Comparison of ENCODE assay signal across 7 mouse cellular contexts in genomic region chrX:74392535-74393443, GRCm38 (mm10). TPM values are rescaled to one million over a fixed set of nuclear protein-coding genes. Genes with fewer than 3 reads are reported as not detected.
DNase-seq lines count a peak whose midpoint lies in the region; ATAC-seq and TF ChIP-seq lines count a peak whose summit lies in the region.

Gene Fam3a, minus strand, starts transcription at chrX:74393272.
Gene Ikbkg, plus strand, starts transcription at chrX:74393290.

- peak within 1 kb of the TSS; percentile 78 for H3K9ac ChIP-seq in intestine, postnatal 0 days (ENCODE audit: low read depth, low read length)
- peak within 1 kb of the TSS; percentile 78 for H3K9ac ChIP-seq in midbrain, embryonic 13.5 days (replicated peaks)

- TF ChIP-seq CTCF in intestine, postnatal 0 days (IDR thresholded peaks at IDR 0.05; ENCODE audit: low read depth) = peak; percentile 80

- H3K36me3 ChIP-seq in intestine, postnatal 0 days (ENCODE audit: control insufficient read depth, insufficient read depth) = 0 out of 2 replicates have a peak, but pooled peaks cover 2% of the 10 kb centered on the region
- peaks cover 7% of the 10 kb centered on the region; the same call in 1 of the 2 replicates for H3K36me3 ChIP-seq in limb, embryonic 10.5 days
- no peaks in the 10 kb centered on the region for H3K36me3 ChIP-seq in midbrain, embryonic 13.5 days

- peak; percentile 99 for ATAC-seq in intestine, postnatal 0 days
- ATAC-seq in midbrain, embryonic 13.5 days = peak; percentile 100

- no peaks in the 10 kb centered on the region for H3K9me3 ChIP-seq in intestine, postnatal 0 days (ENCODE audit: control insufficient read depth)
- H3K9me3 ChIP-seq in limb, embryonic 10.5 days (replicated peaks) = no peaks in the 10 kb centered on the region
- no peaks in the 10 kb centered on the region; the same call in 1 of the 2 replicates for H3K9me3 ChIP-seq in midbrain, embryonic 13.5 days

- peak; percentile 81 for DNase-seq in adrenal gland, adult 8-10 months
- DNase-seq in embryo, embryonic 9.5 days (ENCODE audit: extremely low spot score) = peak; percentile 68
- DNase-seq in gastrocnemius, postnatal 4 days (ENCODE audit: low spot score in 2 of 2) = peak; percentile 61 to 72
- peak; percentile 73 for DNase-seq in limb, embryonic 10.5 days (ENCODE audit: low spot score)
- DNase-seq in spleen, adult 12 weeks (ENCODE audit: low spot score) = peak; percentile 73

- WGBS in intestine, postnatal 0 days = 17% methylated on average over 29 of the region's 30 CpGs
- WGBS in limb, embryonic 10.5 days = 17% methylated on average over 30 of the region's 30 CpGs
- 29% methylated on average over 30 of the region's 30 CpGs for WGBS in midbrain, embryonic 13.5 days

- peak within 1 kb of the TSS; percentile 86 for H3K27ac ChIP-seq in intestine, postnatal 0 days (ENCODE audit: low read depth, low read length)
- peak within 1 kb of the TSS; percentile 93 for H3K27ac ChIP-seq in limb, embryonic 10.5 days
- peak within 1 kb of the TSS; percentile 85 for H3K27ac ChIP-seq in midbrain, embryonic 13.5 days

- H3K4me1 ChIP-seq in intestine, postnatal 0 days (replicated peaks; ENCODE audit: control insufficient read depth, insufficient read depth, low read length) = no peaks in the 10 kb centered on the region
- H3K4me1 ChIP-seq in limb, embryonic 10.5 days = peaks cover 7% of the 10 kb centered on the region
- peaks cover 11% of the 10 kb centered on the region for H3K4me1 ChIP-seq in midbrain, embryonic 13.5 days (replicated peaks)

- no peaks in the 10 kb centered on the region for H3K27me3 ChIP-seq in intestine, postnatal 0 days (replicated peaks; ENCODE audit: control insufficient read depth, insufficient read depth, low read length)
- H3K27me3 ChIP-seq in limb, embryonic 10.5 days (ENCODE audit: low read depth, poor library complexity, severe bottlenecking) = peaks cover 12% of the 10 kb centered on the region; the same call in 1 of the 2 replicates
- no peaks in the 10 kb centered on the region for H3K27me3 ChIP-seq in midbrain, embryonic 13.5 days

- peak within 1 kb of the TSS; percentile 46 for H3K4me3 ChIP-seq in intestine, postnatal 0 days (ENCODE audit: low read depth, low read length)
- H3K4me3 ChIP-seq in limb, embryonic 10.5 days = peak within 1 kb of the TSS; percentile 60
- peak within 1 kb of the TSS; percentile 51 for H3K4me3 ChIP-seq in midbrain, embryonic 13.5 days (replicated peaks)

- peak within 1 kb of the TSS; percentile 66 for H3K4me2 ChIP-seq in intestine, postnatal 0 days (replicated peaks; ENCODE audit: low read depth)
- peak within 1 kb of the TSS; percentile 62 for H3K4me2 ChIP-seq in midbrain, embryonic 13.5 days (replicated peaks)

RNA-seq across cellular contexts. Expression of gene Fam3a, which starts in this region (rescaled TPM):
- 10 to 100 TPM; 25.4 to 44.8 (median 33.5) TPM for total RNA-seq in adrenal gland, adult 8-10 months (2022)
- 10 to 100 TPM; 20.7 to 26.2 TPM for total RNA-seq in gastrocnemius, postnatal 4 days (2021)
- polyA plus RNA-seq in intestine, postnatal 0 days (2015; fragmentation: Nextera tagmentation; extraction: Ambion mirVana) = 20.9 and 22.0 TPM in 2 replicates
- 24.0 and 28.4 TPM in 2 replicates for polyA plus RNA-seq in limb, embryonic 10.5 days (2016; fragmentation: Nextera tagmentation; extraction: Ambion mirVana)
- polyA plus RNA-seq in midbrain, embryonic 13.5 days (2015; fragmentation: Nextera tagmentation; extraction: Ambion mirVana) = 33.7 and 37.7 TPM in 2 replicates

RNA-seq across cellular contexts. Expression of gene Ikbkg, which starts in this region (rescaled TPM):
- 100 to 1,000 TPM in 2 of 4 experiments, 10 to 100 TPM in 2; 68.7 to 107 (median 88.8) TPM for total RNA-seq in adrenal gland, adult 8-10 months (2022)
- total RNA-seq in gastrocnemius, postnatal 4 days (2021) = 10 to 100 TPM; 35.2 to 39.4 TPM
- polyA plus RNA-seq in intestine, postnatal 0 days (2015; fragmentation: Nextera tagmentation; extraction: Ambion mirVana) = 12.0 and 12.7 TPM in 2 replicates
- 16.7 and 17.8 TPM in 2 replicates for polyA plus RNA-seq in limb, embryonic 10.5 days (2016; fragmentation: Nextera tagmentation; extraction: Ambion mirVana)
- polyA plus RNA-seq in midbrain, embryonic 13.5 days (2015; fragmentation: Nextera tagmentation; extraction: Ambion mirVana) = 17.8 and 19.2 TPM in 2 replicates

Comparison
In these comparisons a context has a peak if more than half of its experiments do, and no peak if none do; other contexts are left out.
1. Peak in every context shown above with its lines: DNase-seq, ATAC-seq, H3K4me3 ChIP-seq and H3K27ac ChIP-seq.